Mouse (Mus musculus) kidney, postnatal 36 days (tissue): ENCODE measurements at regions not wholly inside any gene's neighbourhood (a gene's known extent, or its start where the extent isn't known, plus 50 kb on each side); places are given as distances from the start of the nearest gene placed in this dataset.

Source experiments
- DNase-seq, 2 experiments: peaks; one replicate each; pipeline ENCODE4 v3.0.0; 2021 to 2022; ENCODE audit warnings: mixed read lengths in 2 of 2

- peak in 1 of 2 experiments; percentile 29 for DNase-seq
These were observed 128.8 kb upstream of the Map3k7 start for GRCm38 (mm10) chr4:31835051-31835450.

- DNase-seq = no peak
These were observed 125.3 kb upstream of the Map3k7 start for GRCm38 (mm10) chr4:31838592-31838991.

- DNase-seq = no peak
These were observed 114.1 kb upstream of the Map3k7 start for GRCm38 (mm10) chr4:31849763-31850162.

- peak; percentile 19 to 64 for DNase-seq
These were observed 112.9 kb upstream of the Map3k7 start for GRCm38 (mm10) chr4:31851006-31851405.

GRCm38 (mm10) chr4:31853851-31854250 lies 110.0 kb upstream of the Map3k7 start:
- DNase-seq = no peak

- DNase-seq = no peak
These were observed 103.5 kb upstream of the Map3k7 start for GRCm38 (mm10) chr4:31860389-31860788.

GRCm38 (mm10) chr4:31861172-31861571 lies 102.7 kb upstream of the Map3k7 start:
- DNase-seq = no peak

- DNase-seq = no peak
These were observed 90.6 kb upstream of the Map3k7 start for GRCm38 (mm10) chr4:31872985-31873983.

GRCm38 (mm10) chr4:31877389-31877788 lies 86.5 kb upstream of the Map3k7 start:
- no peak for DNase-seq

- no peak for DNase-seq
These were observed 85.3 kb upstream of the Map3k7 start for GRCm38 (mm10) chr4:31878493-31879191.

GRCm38 (mm10) chr4:31879192-31879585 lies 84.7 kb upstream of the Map3k7 start:
- no peak for DNase-seq

GRCm38 (mm10) chr4:31880213-31880612 lies 83.7 kb upstream of the Map3k7 start:
- no peak for DNase-seq

- no peak for DNase-seq
These were observed 74.2 kb upstream of the Map3k7 start for GRCm38 (mm10) chr4:31889673-31890072.

GRCm38 (mm10) chr4:31909086-31909673 lies 54.7 kb upstream of the Map3k7 start:
- no peak for DNase-seq
